Mouse (Mus musculus): ENCODE results near the gene Zfp985. TPM values are rescaled to one million over a fixed set of nuclear protein-coding genes. Genes with fewer than 3 reads are reported as not detected.
"Not testable (repeated sequence)": the region's sequence is repeated elsewhere in the genome, so short reads cannot be mapped to it uniquely, and the experiment has no call there.

Zfp985 gene
- polyA plus RNA-seq, 1 experiment = not detected

DNA sequence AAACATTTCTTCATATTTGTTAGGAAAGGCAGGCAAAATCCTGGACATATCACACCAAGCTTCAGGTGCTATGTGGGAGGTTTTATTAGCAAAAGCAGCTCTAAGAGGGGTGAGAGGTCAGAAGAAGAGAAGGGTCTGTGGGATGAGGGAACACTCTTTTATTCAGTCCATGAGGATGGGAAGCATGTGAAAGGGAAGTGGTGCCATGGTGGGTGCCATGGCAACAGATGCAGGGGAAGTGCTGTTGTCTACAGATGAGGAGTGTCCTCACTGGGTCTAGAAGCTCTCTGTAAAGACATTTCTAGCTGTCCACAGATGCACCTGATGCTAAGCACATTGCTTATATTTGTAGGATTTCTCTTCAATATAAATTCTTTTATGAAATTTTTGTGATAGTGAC lies 12.0 kb upstream of the Zfp985 start:
- Histone ChIP-seq H3K27ac (ENCODE audit: insufficient read depth, low read length) (no peak overlapping the region), H3K27me3 (ENCODE audit: control insufficient read depth, insufficient read depth, low read length) (no peaks in the 10 kb centered on the region), H3K4me1 (ENCODE audit: control insufficient read depth, insufficient read depth, insufficient read length) (no peaks in the 10 kb centered on the region), H3K4me3 (ENCODE audit: extremely low read depth, insufficient read depth, insufficient read length) (no peak overlapping the region), H3K36me3 (ENCODE audit: control insufficient read depth, insufficient read depth, low read length) (no peaks in the 10 kb centered on the region)
- no peak for TF ChIP-seq CTCF (IDR thresholded peaks at IDR 0.05; ENCODE audit: extremely low read depth, insufficient read depth, insufficient read length, insufficient replicate concordance)
- no peak for DNase-seq (ENCODE audit: low read depth in 1 of 2, low spot score in 2 of 2)

DNA sequence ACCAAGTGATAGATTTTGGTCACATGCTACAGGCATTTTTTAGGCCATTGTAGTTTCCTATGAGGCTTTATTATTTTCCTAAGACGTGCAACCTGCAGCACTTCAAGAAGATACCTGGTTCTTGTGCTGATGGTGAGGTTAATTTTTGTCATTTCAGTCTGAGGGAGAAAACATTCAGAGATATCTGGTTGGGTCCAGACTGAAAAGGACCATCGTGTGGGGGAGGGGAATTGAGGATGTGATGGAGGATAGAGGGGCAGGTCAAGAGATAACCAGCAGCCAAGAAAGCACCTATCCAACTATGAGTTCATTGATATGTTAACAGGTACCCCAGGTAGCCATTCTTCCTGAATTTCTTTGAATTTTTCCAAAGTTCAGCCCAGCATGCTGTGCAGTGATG lies 1.3 kb downstream of the Zfp985 start:
- 74% methylated on average over 2 of the region's 2 CpGs for WGBS
- H3K27ac ChIP-seq (ENCODE audit: insufficient read depth, low read length); H3K4me1 ChIP-seq (ENCODE audit: control insufficient read depth, insufficient read depth, insufficient read length): not testable (repeated sequence)

DNA sequence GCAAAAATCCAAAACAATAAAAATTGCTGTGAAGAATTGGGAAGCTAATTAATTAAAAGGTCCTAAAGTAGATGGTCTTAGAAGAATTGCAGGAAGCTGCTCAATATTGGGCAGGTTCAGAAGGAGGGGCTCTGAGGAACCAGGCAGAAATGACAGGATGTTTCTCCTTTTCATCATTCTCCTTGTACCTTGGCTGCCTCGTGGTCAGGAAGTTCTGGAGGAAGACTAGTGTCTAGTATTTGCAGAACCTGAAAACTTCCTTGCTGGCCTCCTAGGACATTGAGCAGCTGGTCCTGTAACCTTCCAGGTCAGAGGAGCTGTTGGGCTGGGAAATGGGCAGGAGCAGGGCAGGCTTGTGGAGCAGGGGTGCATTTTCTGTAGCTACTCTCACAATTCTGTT lies 3.8 kb downstream of the Zfp985 start:
- H3K36me3 ChIP-seq (ENCODE audit: control insufficient read depth, insufficient read depth, low read length); H3K4me3 ChIP-seq (ENCODE audit: extremely low read depth, insufficient read depth, insufficient read length); H3K27me3 ChIP-seq (ENCODE audit: control insufficient read depth, insufficient read depth, low read length); H3K4me1 ChIP-seq (ENCODE audit: control insufficient read depth, insufficient read depth, insufficient read length); DNase-seq (ENCODE audit: low read depth in 1 of 2, low spot score in 2 of 2); H3K27ac ChIP-seq (ENCODE audit: insufficient read depth, low read length): not testable (repeated sequence)
- 11% methylated on average over 1 of the region's 1 CpGs for WGBS

More for the DNA sequence above, 1.3 kb downstream of the Zfp985 start:
- DNase-seq (ENCODE audit: low read depth in 1 of 2, low spot score in 2 of 2); H3K27me3 ChIP-seq (ENCODE audit: control insufficient read depth, insufficient read depth, low read length); H3K4me3 ChIP-seq (ENCODE audit: extremely low read depth, insufficient read depth, insufficient read length); H3K36me3 ChIP-seq (ENCODE audit: control insufficient read depth, insufficient read depth, low read length): not testable (repeated sequence)

DNA sequence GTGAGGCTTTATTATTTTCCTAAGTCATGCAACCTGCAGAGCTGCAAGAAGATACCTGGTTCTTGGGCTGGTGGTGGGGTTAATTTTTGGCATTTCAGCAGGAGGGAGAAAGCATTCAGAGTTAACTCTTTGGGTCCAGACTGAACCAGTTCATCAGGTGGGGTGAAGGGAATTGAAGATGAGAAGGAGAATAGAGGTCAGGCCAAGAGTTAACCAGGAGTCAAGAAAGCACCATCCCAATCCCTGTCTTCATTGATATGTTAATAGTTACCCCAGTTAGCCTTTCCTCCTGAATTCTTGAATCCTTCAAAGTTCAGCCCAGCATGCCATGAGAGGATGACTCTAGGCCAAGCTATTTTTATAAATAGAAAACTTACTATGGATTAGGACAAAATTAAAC lies 4.9 kb downstream of the Zfp985 start:
- not testable (repeated sequence) for H3K27me3 ChIP-seq (ENCODE audit: control insufficient read depth, insufficient read depth, low read length)

DNA sequence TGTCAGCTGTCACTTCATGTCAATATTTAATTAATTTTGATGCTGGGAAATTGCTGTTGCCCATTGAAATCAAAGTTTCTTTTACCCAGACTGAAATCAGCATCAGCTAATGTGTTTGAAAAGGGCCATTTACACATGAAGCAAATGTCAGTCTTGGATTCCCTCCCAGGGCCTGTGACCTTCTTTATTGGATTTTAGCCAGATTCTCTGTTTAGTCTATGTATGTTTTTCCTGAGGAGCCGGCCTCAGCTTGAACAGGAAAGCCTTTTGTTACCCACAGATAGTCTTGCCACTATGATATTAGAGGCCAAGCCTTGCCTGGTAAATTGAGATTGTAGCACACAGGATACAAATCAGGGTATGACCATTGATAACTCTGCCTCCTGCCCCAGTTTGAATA lies 6.0 kb downstream of the Zfp985 start:
- DNase-seq (ENCODE audit: low read depth in 1 of 2, low spot score in 2 of 2); H3K4me1 ChIP-seq (ENCODE audit: control insufficient read depth, insufficient read depth, insufficient read length); H3K27ac ChIP-seq (ENCODE audit: insufficient read depth, low read length); H3K36me3 ChIP-seq (ENCODE audit: control insufficient read depth, insufficient read depth, low read length); H3K27me3 ChIP-seq (ENCODE audit: control insufficient read depth, insufficient read depth, low read length); H3K4me3 ChIP-seq (ENCODE audit: extremely low read depth, insufficient read depth, insufficient read length): not testable (repeated sequence)
- WGBS = 35% methylated on average over 1 of the region's 1 CpGs

More for the DNA sequence above, 4.9 kb downstream of the Zfp985 start:
- not testable (repeated sequence) for H3K36me3 ChIP-seq (ENCODE audit: control insufficient read depth, insufficient read depth, low read length); H3K4me1 ChIP-seq (ENCODE audit: control insufficient read depth, insufficient read depth, insufficient read length); DNase-seq (ENCODE audit: low read depth in 1 of 2, low spot score in 2 of 2); H3K4me3 ChIP-seq (ENCODE audit: extremely low read depth, insufficient read depth, insufficient read length); H3K27ac ChIP-seq (ENCODE audit: insufficient read depth, low read length)

DNA sequence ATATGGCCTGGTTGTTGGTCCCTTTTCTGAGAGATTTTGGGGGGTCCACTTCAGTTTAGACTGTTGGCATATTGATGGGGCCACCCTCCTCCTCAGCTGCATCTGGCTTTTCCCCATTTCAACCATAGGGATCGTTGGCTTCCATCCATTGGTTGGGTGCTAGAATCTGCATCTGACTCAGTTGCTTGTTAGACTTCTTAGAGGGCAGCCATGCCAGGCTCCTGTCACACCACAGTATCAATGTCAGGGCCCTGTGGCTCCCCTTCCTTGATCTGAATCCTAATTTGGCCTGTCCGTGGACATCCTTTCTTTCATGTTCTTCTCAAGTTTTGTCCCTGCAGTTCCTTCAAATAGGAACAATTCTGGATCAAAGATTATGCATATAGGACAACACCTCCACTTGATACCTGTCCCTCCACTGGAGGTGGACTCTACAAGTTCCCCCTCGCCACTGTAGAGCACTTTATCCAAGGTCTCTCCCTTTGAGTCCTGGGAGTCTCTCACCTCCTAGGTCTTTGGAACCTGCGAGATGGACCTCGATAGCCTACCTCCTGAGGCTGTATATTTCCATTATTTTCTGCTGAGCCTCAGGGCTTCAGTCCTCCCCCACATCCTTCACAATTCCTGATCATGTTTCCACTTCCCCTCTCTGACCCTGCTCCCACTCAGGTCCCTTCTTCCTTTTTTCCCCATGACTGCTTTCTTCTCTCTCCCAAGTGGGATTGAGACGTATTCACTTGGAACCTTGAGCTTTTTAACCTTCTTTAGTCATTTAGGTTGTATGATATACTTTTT lies 12.5 kb downstream of the Zfp985 start:
- DNase-seq (ENCODE audit: low read depth in 1 of 2, low spot score in 2 of 2) = no peak

DNA sequence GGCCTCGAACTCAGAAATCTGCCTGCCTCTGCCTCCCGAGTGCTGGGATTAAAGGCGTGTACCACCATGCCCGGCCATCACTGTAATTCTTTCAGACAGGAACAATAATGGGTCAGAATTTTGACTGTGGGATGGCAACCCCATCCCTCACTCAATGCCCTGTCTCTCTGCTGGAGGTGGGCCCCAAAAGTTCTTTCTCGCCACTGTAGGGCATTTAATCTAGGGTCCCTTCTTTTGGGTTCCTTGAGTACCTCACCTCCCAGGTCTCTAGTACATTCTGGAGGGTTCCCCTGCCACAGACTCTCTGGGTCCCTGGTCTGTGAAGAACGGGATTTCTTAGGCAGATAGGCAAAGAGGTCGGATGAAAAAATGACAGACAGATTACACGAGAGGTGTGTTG lies 18.1 kb downstream of the Zfp985 start:
- H3K4me3 ChIP-seq (ENCODE audit: extremely low read depth, insufficient read depth, insufficient read length); DNase-seq (ENCODE audit: low read depth in 1 of 2, low spot score in 2 of 2); H3K4me1 ChIP-seq (ENCODE audit: control insufficient read depth, insufficient read depth, insufficient read length); H3K27ac ChIP-seq (ENCODE audit: insufficient read depth, low read length); H3K27me3 ChIP-seq (ENCODE audit: control insufficient read depth, insufficient read depth, low read length); H3K36me3 ChIP-seq (ENCODE audit: control insufficient read depth, insufficient read depth, low read length): not testable (repeated sequence)
- 81% methylated on average over 8 of the region's 8 CpGs for WGBS

More for the DNA sequence above, 12.5 kb downstream of the Zfp985 start:
- H3K4me3 ChIP-seq (ENCODE audit: extremely low read depth, insufficient read depth, insufficient read length) = no peak overlapping the region
- no peak for TF ChIP-seq CTCF (IDR thresholded peaks at IDR 0.05; ENCODE audit: extremely low read depth, insufficient read depth, insufficient read length, insufficient replicate concordance)
- no peak for TF ChIP-seq POLR2A (IDR thresholded peaks at IDR 0.05; ENCODE audit: low read depth, low read length)
- no peaks in the 10 kb centered on the region for H3K36me3 ChIP-seq (ENCODE audit: control insufficient read depth, insufficient read depth, low read length)
- 69% methylated on average over 6 of the region's 6 CpGs for WGBS
- no peak overlapping the region for H3K27ac ChIP-seq (ENCODE audit: insufficient read depth, low read length)
- H3K27me3 ChIP-seq (ENCODE audit: control insufficient read depth, insufficient read depth, low read length) = no peaks in the 10 kb centered on the region
- no peaks in the 10 kb centered on the region for H3K4me1 ChIP-seq (ENCODE audit: control insufficient read depth, insufficient read depth, insufficient read length)

DNA sequence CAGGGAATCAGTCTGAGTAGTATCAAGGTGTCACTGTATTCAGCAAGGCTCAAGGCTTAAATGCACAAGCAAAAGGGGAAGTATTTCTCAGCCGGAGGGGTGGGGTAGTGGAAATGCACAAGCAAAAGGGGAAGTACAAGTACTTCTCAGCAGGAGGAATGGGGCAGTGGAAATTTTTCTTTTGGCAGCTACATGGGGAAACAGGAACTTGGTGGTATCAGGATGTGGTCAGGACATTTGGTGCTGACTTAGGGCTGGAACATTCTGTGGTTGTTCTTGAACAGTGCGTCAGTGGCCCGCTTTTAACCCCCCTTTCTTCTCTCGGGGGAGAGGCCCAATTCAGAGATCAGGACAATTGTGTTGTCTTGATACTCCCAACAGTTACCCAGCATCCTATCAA lies 26.3 kb downstream of the Zfp985 start:
- WGBS = 83% methylated on average over 4 of the region's 4 CpGs
- H3K4me3 ChIP-seq (ENCODE audit: extremely low read depth, insufficient read depth, insufficient read length); H3K4me1 ChIP-seq (ENCODE audit: control insufficient read depth, insufficient read depth, insufficient read length); H3K36me3 ChIP-seq (ENCODE audit: control insufficient read depth, insufficient read depth, low read length); H3K27ac ChIP-seq (ENCODE audit: insufficient read depth, low read length); DNase-seq (ENCODE audit: low read depth in 1 of 2, low spot score in 2 of 2); H3K27me3 ChIP-seq (ENCODE audit: control insufficient read depth, insufficient read depth, low read length): not testable (repeated sequence)

All from spleen, adult 2 months (tissue).